Mouse (Mus musculus) erythroblast, adult 5-6 weeks (primary cell): Measurements from ENCODE around the gene Lbr. TPM values are rescaled to one million over a fixed set of nuclear protein-coding genes. Genes with fewer than 3 reads are reported as not detected.
"Not testable (repeated sequence)": the region's sequence is repeated elsewhere in the genome, so short reads cannot be mapped to it uniquely, and the experiment has no call there.

Experiments used
- ATAC-seq: replicated peaks from 2 replicates; pipeline ENCODE4 v1.8.0; 2016; ENCODE audit warnings: moderate number of reproducible peaks, mild to moderate bottlenecking, moderate TSS enrichment, inconsistent platforms; ENCODE audit not compliant: poor library complexity, low FRiP score, severe bottlenecking
- total RNA-seq, 2 experiments: library from RNA; stranded (forward) in 1 of 2; stranded (reverse) in 1 of 2; fragments of 150-400 nt in 1 of 2; fragments of 200-764, 138-1000 nt in 1 of 2; gene quantifications; 2 replicates each; pipeline versions ENCODE4 v1.2.3 to v1.2.4; 2015 to 2017; ENCODE audit warnings: low replicate concordance in 2 of 2

Gene Lbr
- total RNA-seq, 2 experiments from 2014 or later, result 204 to 222 TPM

DNA sequence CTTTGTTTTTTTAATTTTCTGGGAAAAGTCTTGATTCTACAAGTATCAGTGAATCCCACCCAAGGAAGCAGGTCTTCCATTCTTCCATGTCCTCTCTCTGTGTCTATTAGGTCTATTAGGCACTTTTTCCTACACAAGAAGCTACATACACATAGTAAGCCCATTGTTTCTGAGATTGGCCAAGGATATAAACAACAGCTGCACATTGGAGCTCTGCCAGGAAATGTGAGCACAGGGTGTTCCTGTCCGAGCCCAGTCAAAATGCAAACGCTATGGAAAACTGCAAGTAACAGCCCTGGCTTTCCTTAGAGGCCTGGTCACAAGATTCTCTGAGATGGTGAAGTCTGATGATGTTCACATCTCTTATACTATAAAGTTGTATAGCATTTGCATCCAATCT is 49.3 kb downstream of the Lbr start:
- no peak for ATAC-seq

DNA sequence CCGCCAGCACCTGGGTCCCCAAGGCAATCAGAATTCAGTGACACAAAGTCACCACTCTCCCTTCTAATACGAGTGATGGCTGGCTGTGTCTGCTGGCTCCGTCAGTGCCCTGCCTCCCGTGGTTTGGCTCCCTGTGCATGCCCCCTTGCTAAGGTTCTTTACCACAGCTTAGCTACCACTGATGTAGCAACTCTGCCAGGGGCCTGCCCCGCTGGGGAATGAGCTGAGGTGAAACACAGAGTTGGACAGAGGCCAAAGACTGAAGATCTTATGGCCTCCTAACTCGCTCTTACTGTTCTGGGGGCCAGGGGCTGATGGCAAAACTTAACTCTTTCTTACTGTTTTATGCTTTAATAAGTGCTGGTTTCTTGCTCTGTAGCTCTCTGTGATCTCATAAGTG is 52.9 kb downstream of the Lbr start:
- no peak for ATAC-seq

DNA sequence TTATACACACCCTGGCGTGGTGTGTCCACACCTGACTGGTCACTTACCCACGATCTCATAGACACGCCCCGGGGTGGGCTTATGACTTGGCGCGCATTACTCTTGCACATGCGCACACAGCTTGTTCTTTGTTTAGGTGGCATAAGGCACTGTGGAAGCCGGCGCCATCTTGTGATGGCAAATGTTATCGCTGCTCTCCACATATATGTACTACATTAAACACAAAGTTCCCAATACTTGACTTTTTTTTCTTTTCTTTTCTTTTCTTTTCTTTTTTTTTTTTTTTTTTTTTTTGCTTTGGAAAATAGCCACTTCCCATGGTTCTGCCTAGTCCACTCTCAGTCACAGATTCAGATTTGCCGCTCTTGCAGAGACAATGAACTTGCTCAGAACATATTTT is 60.2 kb downstream of the Lbr start:
- ATAC-seq, result not testable (repeated sequence)

GRCm38 (mm10) chr1:181776541-181776940 is 66.3 kb downstream of the Lbr start:
- no peak for ATAC-seq

DNA sequence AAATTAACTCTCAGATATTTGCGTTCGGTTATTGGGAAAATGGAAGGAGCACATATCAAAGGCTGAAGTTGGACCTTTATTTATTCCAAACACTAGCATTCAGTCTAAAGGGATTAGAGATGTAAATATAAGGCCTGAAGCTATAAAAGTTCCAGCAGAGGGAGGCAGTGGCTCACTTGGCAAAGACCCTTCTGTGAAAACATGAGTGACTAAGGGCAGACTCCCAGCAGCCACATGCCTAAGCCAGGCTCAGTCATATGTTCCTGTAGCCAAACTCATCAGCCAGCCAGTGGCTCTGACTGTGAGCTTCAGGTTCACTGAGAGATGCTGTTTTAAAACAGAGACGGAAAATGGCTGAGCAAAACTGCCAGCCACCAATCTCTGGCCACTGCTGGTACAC is 71.0 kb downstream of the Lbr start:
- ATAC-seq, result no peak

DNA sequence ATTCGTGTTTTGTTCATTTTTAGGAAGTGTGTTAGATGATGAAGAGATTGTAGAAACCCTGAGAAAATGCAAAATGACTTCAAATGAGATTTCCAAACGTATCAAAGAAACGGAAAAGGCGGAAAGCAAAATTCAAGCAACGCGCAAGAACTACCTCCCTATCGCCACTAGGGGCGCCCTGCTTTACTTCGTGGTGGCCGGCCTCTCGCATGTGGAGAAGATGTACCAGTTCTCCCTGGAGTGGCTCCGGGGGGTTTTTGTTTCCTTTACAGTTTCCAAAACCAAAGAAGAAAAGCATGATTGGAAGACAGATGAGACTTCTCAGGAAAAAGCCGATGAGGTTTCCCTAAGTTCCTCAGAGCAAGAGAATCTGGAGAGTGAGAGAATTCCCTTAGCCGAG is 73.5 kb downstream of the Lbr start:
- ATAC-seq, result no peak

Other genes starting within 250 kb of the Lbr start
- 0.21 TPM in 1 of 2 replicates, not detected in the other for gene Enah, start 176.9 kb upstream of the Lbr start, total RNA-seq (2015; ENCODE audit: low replicate concordance)
- 0.77 and 1.1 TPM in 2 replicates for gene Enah, start 176.9 kb upstream of the Lbr start, total RNA-seq (2017; ENCODE audit: low replicate concordance)